Mouse (Mus musculus) forebrain, embryonic 10.5 days (tissue): Measurements from ENCODE around the gene Ace2. TPM values are rescaled to one million over a fixed set of nuclear protein-coding genes. Genes with fewer than 3 reads are reported as not detected.

Source experiments
- DNase-seq: peaks from one replicate; pipeline ENCODE4 v3.0.0-alpha.2; 2017; ENCODE audit warnings: low spot score; ENCODE audit errors: extremely low spot score
- H3K27ac ChIP-seq: fragments of 300-500 bp; sonication (generic); 2 replicates; pipeline ENCODE4 v1.5.1; 2016; ENCODE audit warnings: mild to moderate bottlenecking
- H3K27me3 ChIP-seq: fragments of 300-500 bp; sonication (generic); 2 replicates; pipeline ENCODE4 v1.6.1; 2016; ENCODE audit warnings: mild to moderate bottlenecking; ENCODE audit not compliant: poor library complexity, severe bottlenecking
- H3K36me3 ChIP-seq: fragments of 300-500 bp; sonication (generic); replicated peaks from 2 replicates; pipeline ENCODE4 v1.6.1; 2016; ENCODE audit warnings: mild to moderate bottlenecking, moderate library complexity
- H3K4me1 ChIP-seq: fragments of 300-500 bp; sonication (generic); 2 replicates; pipeline ENCODE4 v1.6.1; 2016
- H3K4me3 ChIP-seq: fragments of 300-500 bp; sonication (generic); 2 replicates; pipeline ENCODE4 v1.5.1; 2016; ENCODE audit warnings: mild to moderate bottlenecking, moderate library complexity
- H3K9me3 ChIP-seq: fragments of 300-500 bp; sonication (generic); 2 replicates; pipeline ENCODE4 v1.6.1; 2016; ENCODE audit warnings: mild to moderate bottlenecking, moderate library complexity
- WGBS: fragments of 180-500 bp; shearing (Covaris S2); methylation state at CpG from one replicate; pipeline ENCODE4 v1.1.7; 2016; 5-methylcytosine and 5-hydroxymethylcytosine counted together
- polyA plus RNA-seq: library from polyadenylated mRNA; unstranded; fragments of >200 nt; fragmentation: Nextera tagmentation; extraction: Ambion mirVana; gene quantifications from 2 replicates; pipeline ENCODE4 v1.2.1, GENCODE M21; 2016

The Ace2 gene
- polyA plus RNA-seq, 1 experiment from 2014 or later: 0.27 TPM

DNA sequence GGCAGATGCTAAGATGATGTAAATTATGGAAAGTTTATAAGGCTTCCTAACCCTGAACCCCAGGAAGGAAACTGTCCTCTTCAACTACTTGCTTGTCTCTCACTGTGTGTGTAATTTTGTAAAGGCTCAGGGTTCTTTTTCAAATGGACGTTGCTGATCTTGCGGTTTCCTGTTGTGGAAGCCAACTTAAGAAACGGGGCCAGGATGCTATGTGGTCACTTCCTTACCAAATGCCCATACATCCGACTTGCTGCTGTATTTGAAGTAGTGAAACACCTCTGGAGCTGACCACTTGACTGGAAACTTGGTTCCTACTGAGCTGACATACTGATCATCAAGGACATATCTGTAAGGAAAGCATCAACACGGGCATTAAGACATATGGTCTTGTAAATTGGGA, 61.4 kb downstream of the Ace2 start:
- Histone ChIP-seq H3K4me3 (no peak overlapping the region), H3K36me3 (no peaks in the 10 kb centered on the region), H3K27me3 (peaks cover 61% of the 10 kb centered on the region), H3K9me3 (no peaks in the 10 kb centered on the region), H3K4me1 (no peaks in the 10 kb centered on the region), H3K27ac (no peak overlapping the region)
- DNase-seq: no peak
- 83% methylated on average over 5 of the region's 5 CpGs for WGBS

- Histone ChIP-seq H3K27ac (no peak overlapping the region), H3K9me3 (no peaks in the 10 kb centered on the region), H3K27me3 (peaks cover 69% of the 10 kb centered on the region), H3K36me3 (no peaks in the 10 kb centered on the region), H3K4me1 (no peaks in the 10 kb centered on the region), H3K4me3 (no peak overlapping the region)
- DNase-seq: no peak
- WGBS: 69% methylated on average over 2 of the region's 2 CpGs
Observed at GRCm38 (mm10) chrX:164221989-164222388, 82.9 kb downstream of the Ace2 start.

DNA sequence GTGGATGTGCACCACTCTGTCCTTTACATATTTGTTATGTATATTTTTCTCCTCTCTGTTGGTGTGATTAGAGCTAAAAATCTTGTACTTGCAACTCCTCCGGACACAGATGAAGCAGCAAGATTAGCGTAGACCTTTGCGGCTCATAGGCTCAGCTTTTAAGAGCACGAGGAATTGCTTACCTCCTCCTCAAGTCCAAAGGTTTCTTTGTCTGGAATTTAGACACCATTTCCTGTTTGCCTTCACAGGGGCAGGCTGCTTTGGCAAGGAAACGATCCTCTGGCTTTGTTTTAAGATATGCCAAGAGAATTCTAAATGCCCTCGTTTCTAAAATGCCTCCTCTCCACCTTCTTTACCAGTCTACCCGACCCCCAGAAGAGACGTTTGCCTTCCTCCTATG, 94.2 kb downstream of the Ace2 start:
- Histone ChIP-seq H3K4me3 (no peak overlapping the region), H3K9me3 (no peaks in the 10 kb centered on the region), H3K4me1 (no peaks in the 10 kb centered on the region), H3K27ac (no peak overlapping the region), H3K36me3 (no peaks in the 10 kb centered on the region), H3K27me3 (peaks cover 76% of the 10 kb centered on the region)
- WGBS: 75% methylated on average over 8 of the region's 8 CpGs
- no peak for DNase-seq

Other genes with a start within 250 kb of the Ace2 start
- gene Ap1s2, start 230.3 kb upstream of the Ace2 start, polyA plus RNA-seq: 19.8 and 22.8 TPM in 2 replicates
- 67.8 and 74.2 TPM in 2 replicates for gene Zrsr2, start 180.7 kb upstream of the Ace2 start, polyA plus RNA-seq
- gene Car5b, start 111.3 kb upstream of the Ace2 start, polyA plus RNA-seq: 0.15 and 0.30 TPM in 2 replicates
- gene Siah1b, start 62.8 kb upstream of the Ace2 start, polyA plus RNA-seq: 52.5 and 59.1 TPM in 2 replicates
- 1.6 and 1.8 TPM in 2 replicates for gene Cltrn, start 50.5 kb upstream of the Ace2 start, polyA plus RNA-seq
- gene Bmx, start 118.9 kb downstream of the Ace2 start, polyA plus RNA-seq: 0.10 TPM in 2 replicates
- gene Pir, start 130.0 kb downstream of the Ace2 start, polyA plus RNA-seq: 16.3 and 16.9 TPM in 2 replicates
- gene Vegfd, start 234.0 kb downstream of the Ace2 start, polyA plus RNA-seq: 1.2 and 1.3 TPM in 2 replicates